Mouse (Mus musculus) induced T-regulatory cell, adult 2 months (primary cell): Measurements from ENCODE around the gene Cfap221.
A peak's percentile ranks its signal among the peaks of the same experiment; 100 is the strongest.

ENCODE experiments used
- DNase-seq: peaks from one replicate; pipeline ENCODE4 v3.0.0-alpha.2; 2012; ENCODE audit warnings: low read depth

Gene Cfap221

DNA sequence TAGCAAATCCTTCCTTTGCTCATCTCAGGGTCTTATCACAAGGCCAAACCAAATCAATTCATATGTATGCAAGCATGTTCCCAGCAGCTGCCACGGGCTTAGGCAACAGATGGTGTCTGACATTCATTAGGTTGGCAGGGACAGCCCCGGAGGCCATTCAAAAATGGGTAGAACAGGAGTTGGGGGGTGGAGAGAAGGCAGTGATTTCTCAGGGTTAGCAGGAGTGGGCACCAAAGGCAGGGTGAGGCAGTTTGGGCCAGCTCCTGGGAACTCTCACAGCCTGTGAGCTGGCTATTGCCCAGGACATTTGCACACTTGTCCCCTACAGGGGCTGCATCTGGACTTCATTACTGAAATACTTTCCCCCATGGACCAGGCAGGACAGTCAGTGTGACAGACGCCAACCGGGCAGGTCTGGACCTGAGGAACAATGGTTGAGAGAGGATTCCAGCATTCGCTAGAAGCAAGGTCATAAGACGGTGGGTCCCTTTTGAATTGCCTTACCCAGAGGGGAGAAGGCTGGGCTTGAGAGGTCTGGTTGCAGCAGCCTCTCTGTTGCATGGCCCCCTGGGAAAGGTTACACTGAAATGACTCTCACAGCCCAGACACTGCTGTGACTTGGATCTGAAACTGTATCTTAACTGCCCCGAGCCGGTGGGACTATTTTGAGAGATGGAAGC lies 94.3 kb downstream of the Cfap221 start:
- no peak for DNase-seq

DNA sequence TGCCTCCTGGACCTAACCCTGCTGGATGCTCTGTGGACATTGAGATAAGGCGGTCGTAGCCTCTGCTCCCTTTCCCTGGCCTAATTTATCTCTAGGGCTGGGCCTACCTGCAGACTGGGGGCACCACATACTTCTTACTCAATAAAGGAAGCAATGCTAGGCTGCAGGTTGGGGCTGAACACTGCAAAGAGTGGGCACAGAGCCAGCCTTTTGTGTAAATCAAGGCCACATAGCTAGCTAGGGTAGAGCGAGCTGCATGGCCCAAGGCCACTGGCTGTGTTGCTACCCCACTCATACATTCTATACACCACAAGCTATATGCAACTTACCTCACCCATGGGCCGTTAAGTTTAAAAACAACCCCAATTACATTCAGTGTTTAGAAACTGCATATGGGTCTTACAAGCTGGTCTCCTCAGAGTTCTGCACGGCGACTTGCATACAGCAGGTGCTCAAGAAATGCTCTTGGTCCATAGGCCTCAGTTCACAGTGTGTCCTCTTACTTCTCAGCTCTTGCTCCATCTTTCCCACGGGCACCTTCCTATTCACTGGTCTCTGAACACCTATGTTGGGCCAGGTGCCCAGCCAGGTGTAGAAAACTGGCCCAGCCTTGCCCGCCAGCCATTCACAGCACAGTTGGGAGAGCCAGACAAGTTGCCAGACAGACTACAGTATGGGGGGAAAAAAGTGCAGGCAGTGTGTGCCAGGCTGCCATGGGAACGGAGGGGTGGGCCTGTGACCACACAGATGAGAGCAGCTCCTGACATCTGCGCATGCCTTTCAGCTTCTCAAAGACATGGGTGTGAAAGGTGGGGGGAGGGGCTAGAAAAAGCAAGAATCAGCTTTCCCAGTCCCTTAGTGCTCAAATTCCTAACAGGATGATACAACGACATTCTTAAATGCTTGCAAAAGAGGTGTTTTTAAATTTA lies 97.6 kb downstream of the Cfap221 start:
- DNase-seq, result no peak

- peak; percentile 68 for DNase-seq
Observed at GRCm38 (mm10) chr1:119894936-119895335, 102.1 kb downstream of the Cfap221 start.

GRCm38 (mm10) chr1:119893600-119893999 lies 103.4 kb downstream of the Cfap221 start:
- DNase-seq, result no peak

DNA sequence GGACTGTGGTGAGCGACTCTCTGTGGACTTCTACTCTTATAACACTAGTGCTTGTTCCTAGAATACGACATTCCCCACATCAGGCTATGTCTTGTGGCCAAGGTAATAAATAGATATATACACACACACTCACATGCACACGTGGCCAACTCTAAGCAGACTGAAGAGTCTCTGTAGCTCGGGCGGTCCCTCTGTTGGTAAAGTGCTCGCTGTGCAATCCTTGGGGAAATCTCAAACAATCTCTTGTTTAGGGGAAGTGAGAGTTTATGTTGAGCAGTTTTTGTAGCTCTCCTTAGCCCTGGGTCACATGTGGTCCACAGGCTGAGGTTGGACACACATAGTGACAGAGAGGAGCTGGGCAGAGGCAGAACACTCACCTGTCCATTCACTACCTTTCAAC lies 104.1 kb downstream of the Cfap221 start:
- no peak for DNase-seq

DNA sequence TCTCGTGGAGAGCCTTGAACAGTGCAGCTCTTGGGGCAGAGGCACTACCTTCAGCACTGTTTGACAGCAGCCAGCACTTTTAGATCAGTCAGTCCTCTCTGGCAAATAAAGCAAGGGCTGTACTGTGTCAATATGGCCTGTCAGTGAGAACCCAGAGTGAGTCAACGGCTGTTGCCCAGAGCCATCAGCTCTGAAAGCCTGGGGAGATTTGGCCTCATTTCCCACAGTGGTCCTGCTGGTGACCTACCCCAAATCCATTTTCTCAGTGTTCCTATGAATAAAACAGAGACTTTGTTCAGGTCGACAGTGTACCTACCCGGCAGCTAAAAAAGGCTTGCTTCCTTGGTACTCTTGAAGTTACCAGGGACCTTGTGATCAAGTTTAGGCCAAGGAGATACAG lies 105.2 kb downstream of the Cfap221 start:
- DNase-seq, result no peak

DNA sequence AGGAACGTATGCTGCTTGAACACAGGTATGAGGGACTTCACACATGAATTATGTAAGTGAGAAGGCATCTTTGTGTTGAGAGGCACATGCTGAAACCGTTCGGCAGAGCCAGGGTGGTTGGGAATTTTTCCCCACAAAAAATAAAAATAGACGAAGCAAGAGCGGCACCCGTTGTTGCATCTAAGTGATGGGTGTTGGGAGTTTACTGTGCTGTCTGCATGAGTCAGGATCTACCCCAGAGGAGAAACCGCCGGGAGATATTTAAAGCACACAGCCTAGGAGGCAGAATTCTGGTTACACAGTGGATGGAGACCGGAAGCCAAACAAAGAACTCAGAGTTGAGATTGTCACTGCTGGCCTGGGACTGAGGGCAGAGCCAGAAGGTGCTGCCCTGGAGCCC lies 105.9 kb downstream of the Cfap221 start:
- no peak for DNase-seq

GRCm38 (mm10) chr1:119889347-119889746 lies 107.7 kb downstream of the Cfap221 start:
- DNase-seq, result no peak

DNA sequence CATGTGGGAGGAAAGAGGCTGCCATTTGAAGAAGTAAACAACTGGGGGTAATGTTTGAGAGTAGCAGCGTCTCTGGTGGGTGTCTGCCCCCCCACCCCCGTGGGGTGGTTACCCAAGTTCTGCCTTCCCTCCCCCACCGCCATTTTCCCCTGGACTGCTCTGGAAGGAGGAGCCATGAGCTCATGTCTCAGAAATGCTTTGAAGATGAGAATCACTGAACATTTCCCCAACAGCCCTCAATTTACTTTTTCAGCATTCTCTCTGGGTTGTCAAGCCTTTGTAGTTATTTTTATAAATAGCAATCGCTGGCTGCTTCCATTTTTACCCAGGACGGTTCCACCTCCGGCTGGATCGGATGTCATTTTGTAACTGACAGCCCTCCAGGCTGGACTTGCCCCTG lies 110.7 kb downstream of the Cfap221 start:
- DNase-seq, result no peak

DNA sequence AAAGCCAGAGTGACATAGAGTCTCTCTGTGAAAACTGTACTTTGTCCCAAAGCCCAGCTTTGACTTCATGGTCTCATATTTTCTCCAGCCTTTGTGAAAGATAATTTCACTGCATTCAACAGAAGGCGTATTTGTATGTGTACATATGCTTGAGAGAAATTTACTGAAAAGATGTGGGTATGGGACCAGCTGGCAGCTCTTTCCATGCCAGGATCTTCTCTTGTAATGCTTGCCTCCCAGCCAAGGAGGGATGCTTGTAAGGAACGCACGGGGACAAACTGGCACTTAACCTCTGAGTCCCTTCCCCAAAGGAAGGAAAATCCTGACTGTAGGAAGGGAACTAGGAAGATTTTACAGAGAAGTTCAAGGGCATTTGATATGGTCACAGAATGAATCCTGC lies 112.8 kb downstream of the Cfap221 start:
- DNase-seq, result no peak

DNA sequence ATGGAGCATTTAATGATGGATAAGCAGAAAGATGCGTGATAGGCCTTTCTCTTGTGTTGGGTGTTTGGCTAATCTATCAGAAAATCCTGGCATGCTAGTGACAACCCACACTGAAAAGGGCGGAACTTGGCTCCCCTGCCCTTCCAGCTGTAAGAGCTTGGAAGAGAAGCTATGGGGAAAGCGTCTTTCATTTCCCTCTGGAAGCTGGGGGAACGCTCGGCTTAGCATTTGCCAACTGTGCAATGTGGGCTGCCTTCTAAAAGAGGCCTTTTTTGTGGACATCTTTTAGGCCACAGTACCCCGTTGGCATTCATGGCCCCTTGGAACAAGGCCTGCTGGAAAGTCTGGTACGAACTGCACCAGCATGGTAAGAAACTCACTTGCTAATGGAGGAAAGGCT lies 118.1 kb downstream of the Cfap221 start:
- DNase-seq, result no peak

- no peak for DNase-seq
Observed at GRCm38 (mm10) chr1:119877469-119877868, 119.6 kb downstream of the Cfap221 start.
